Mouse (Mus musculus): ENCODE measurements around the gene Trim43a.
A peak's percentile ranks its signal among the peaks of the same experiment; 100 is the strongest.
"Not testable (repeated sequence)": the region's sequence is repeated elsewhere in the genome, so short reads cannot be mapped to it uniquely, and the experiment has no call there.

The Trim43a gene

GRCm38 (mm10) chr9:88580591-88580990 lies at the start of gene Trim43a:
Gene Trim43a (plus strand): TSS chr9:88580891.
- DNase-seq (ENCODE audit: low read depth, low spot score): not testable (repeated sequence)

- DNase-seq (ENCODE audit: low read depth, low spot score): no peak
Measured at GRCm38 (mm10) chr9:88534093-88534492, 46.6 kb upstream of the Trim43a start.

GRCm38 (mm10) chr9:88539546-88540224 lies 41.0 kb upstream of the Trim43a start:
- no peak for DNase-seq (ENCODE audit: low read depth, low spot score)

- DNase-seq (ENCODE audit: low read depth, low spot score): no peak
Measured at GRCm38 (mm10) chr9:88542816-88543215, 37.9 kb upstream of the Trim43a start.

GRCm38 (mm10) chr9:88545534-88545933 lies 35.2 kb upstream of the Trim43a start:
- no peak for DNase-seq (ENCODE audit: low read depth, low spot score)

- DNase-seq (ENCODE audit: low read depth, low spot score): peak; percentile 46
Measured at GRCm38 (mm10) chr9:88546166-88546565, 34.5 kb upstream of the Trim43a start.

- no peak for DNase-seq (ENCODE audit: low read depth, low spot score)
Measured at GRCm38 (mm10) chr9:88546657-88547056, 34.0 kb upstream of the Trim43a start.

GRCm38 (mm10) chr9:88547270-88547669 lies 33.4 kb upstream of the Trim43a start:
- peak; percentile 69 for DNase-seq (ENCODE audit: low read depth, low spot score)

- DNase-seq (ENCODE audit: low read depth, low spot score): peak; percentile 80
Measured at GRCm38 (mm10) chr9:88547851-88548613, 32.7 kb upstream of the Trim43a start, which contains the start of gene Zfp949. Gene Zfp949 (plus strand): TSS chr9:88548020.

GRCm38 (mm10) chr9:88548614-88548945 lies 32.1 kb upstream of the Trim43a start:
- DNase-seq (ENCODE audit: low read depth, low spot score): peak; percentile 30

- DNase-seq (ENCODE audit: low read depth, low spot score): no peak
Measured at GRCm38 (mm10) chr9:88553071-88553470, 27.6 kb upstream of the Trim43a start.

- no peak for DNase-seq (ENCODE audit: low read depth, low spot score)
Measured at GRCm38 (mm10) chr9:88558146-88558545, 22.5 kb upstream of the Trim43a start.

- DNase-seq (ENCODE audit: low read depth, low spot score): not testable (repeated sequence)
Measured at GRCm38 (mm10) chr9:88561476-88561875, 19.2 kb upstream of the Trim43a start.

- not testable (repeated sequence) for DNase-seq (ENCODE audit: low read depth, low spot score)
Measured at GRCm38 (mm10) chr9:88570471-88570870, 10.2 kb upstream of the Trim43a start.

GRCm38 (mm10) chr9:88593708-88594107 lies 13.0 kb downstream of the Trim43a start:
- DNase-seq (ENCODE audit: low read depth, low spot score): not testable (repeated sequence)

- peak; percentile 92 for DNase-seq (ENCODE audit: low read depth, low spot score)
Measured at GRCm38 (mm10) chr9:88599206-88600162, 18.8 kb downstream of the Trim43a start.

- DNase-seq (ENCODE audit: low read depth, low spot score): not testable (repeated sequence)
Measured at GRCm38 (mm10) chr9:88625803-88626514, 45.3 kb downstream of the Trim43a start.

- DNase-seq (ENCODE audit: low read depth, low spot score): not testable (repeated sequence)
Measured at GRCm38 (mm10) chr9:88638125-88638524, 57.4 kb downstream of the Trim43a start.

Measured in mesoderm, embryonic 11.5 days (tissue).